Mouse (Mus musculus) CD4-positive helper T cell, adult 2 months (primary cell): ENCODE data around the gene Shmt2.

Source experiments
- DNase-seq: peaks from one replicate; pipeline ENCODE4 v3.0.0-alpha.2; 2012; ENCODE audit warnings: low read depth, missing footprints, low spot score

The Shmt2 gene

GRCm38 (mm10) chr10:127476541-127476940 lies 45.7 kb downstream of the Shmt2 start:
- no peak for DNase-seq

- DNase-seq: no peak
These were observed 47.1 kb downstream of the Shmt2 start for GRCm38 (mm10) chr10:127475175-127475574.

- DNase-seq: no peak
These were observed 49.5 kb downstream of the Shmt2 start for GRCm38 (mm10) chr10:127472722-127473121.

GRCm38 (mm10) chr10:127471281-127471988 lies 50.8 kb downstream of the Shmt2 start:
- peak; percentile 51 for DNase-seq
